Mouse (Mus musculus) midbrain, embryonic 14.5 days (tissue): Measurements from ENCODE around the gene Tbpl2. TPM values are rescaled to one million over a fixed set of nuclear protein-coding genes. Genes with fewer than 3 reads are reported as not detected.
A peak's percentile ranks its signal among the peaks of the same experiment; 100 is the strongest.

Source experiments
- ATAC-seq: fragments of 200-750 bp; cut with Nextera tagmentation; 2 replicates; pipeline ENCODE4 v1.8.0; 2017; ENCODE audit warnings: moderate number of reproducible peaks, moderate library complexity; ENCODE audit not compliant: low FRiP score, low TSS enrichment
- DNase-seq: peaks from one replicate; pipeline ENCODE4 v3.0.0-alpha.2; 2015
- H3K27ac ChIP-seq: fragments of 300-500 bp; sonication (generic); replicated peaks from 2 replicates; pipeline ENCODE4 v1.5.1; 2014; ENCODE audit warnings: mild to moderate bottlenecking, low read depth, low read length, moderate library complexity
- H3K27me3 ChIP-seq: fragments of 300-500 bp; sonication (generic); 2 replicates; pipeline ENCODE4 v1.6.1; 2014; ENCODE audit warnings: low read length, control low read depth, mixed read lengths; ENCODE audit not compliant: control insufficient read depth, insufficient read depth
- H3K36me3 ChIP-seq: fragments of 300-500 bp; sonication (generic); 2 replicates; pipeline ENCODE4 v1.6.1; 2014; ENCODE audit warnings: low read length, control low read depth; ENCODE audit not compliant: control insufficient read depth, insufficient read depth
- H3K4me1 ChIP-seq: fragments of 300-500 bp; sonication (generic); 2 replicates; pipeline ENCODE4 v1.6.1; 2014; ENCODE audit warnings: mild to moderate bottlenecking, antibody characterized with exemption, low read length, control low read depth; ENCODE audit not compliant: control insufficient read depth, insufficient read depth
- H3K4me2 ChIP-seq: fragments of 300-500 bp; sonication (generic); 2 replicates; pipeline ENCODE4 v1.6.1; 2014; ENCODE audit warnings: mild to moderate bottlenecking, low read length, moderate library complexity
- H3K4me3 ChIP-seq: fragments of 300-500 bp; sonication (generic); replicated peaks from 2 replicates; pipeline ENCODE4 v1.5.1; 2014; ENCODE audit warnings: low read depth, low read length
- H3K9ac ChIP-seq: fragments of 300-500 bp; sonication (generic); replicated peaks from 2 replicates; pipeline ENCODE4 v1.6.1; 2014; ENCODE audit warnings: mild to moderate bottlenecking, low read length, moderate library complexity
- H3K9me3 ChIP-seq: fragments of 300-500 bp; sonication (generic); 2 replicates; pipeline ENCODE4 v1.6.1; 2016; ENCODE audit warnings: low read length, control low read depth, mixed read lengths; ENCODE audit not compliant: control insufficient read depth
- WGBS: fragments of 180-500 bp; shearing (Covaris S2); extraction: QIAGEN DNeasy Blood & Tissue Kit; methylation state at CpG from one replicate; pipeline ENCODE4 v1.1.7; 2014; 5-methylcytosine and 5-hydroxymethylcytosine counted together
- polyA plus RNA-seq: library from polyadenylated mRNA; unstranded; fragments of >200 nt; fragmentation: Nextera tagmentation; extraction: Ambion mirVana; gene quantifications from 2 replicates; pipeline ENCODE4 v1.2.1, GENCODE M21; 2014

Gene Tbpl2
- polyA plus RNA-seq = not detected in 2 replicates

DNA sequence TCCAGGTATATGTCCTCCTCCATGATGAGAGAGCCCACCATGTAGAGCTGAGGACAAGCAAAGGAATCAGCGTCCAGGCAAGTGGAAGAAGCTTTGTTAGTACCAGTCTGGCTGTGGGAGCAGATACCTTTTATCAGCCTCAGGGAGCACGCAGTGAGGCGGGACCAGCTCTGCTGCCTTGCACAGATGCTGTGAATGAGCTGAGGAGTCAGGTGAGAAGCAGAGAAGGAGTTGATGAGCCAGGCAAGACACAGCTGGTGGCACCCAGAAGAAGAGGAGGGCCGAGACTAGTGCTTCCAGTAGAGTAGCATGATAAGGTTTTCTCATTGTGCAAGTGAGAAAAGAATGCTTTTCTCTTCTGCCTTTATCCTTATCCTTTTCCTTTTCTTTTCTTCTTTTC, at the start of gene Tbpl2:
TSS of gene Tbpl2 (minus strand) at position 101 of the 400 bp plus-strand sequence.
- H3K9ac ChIP-seq = no peak within 1 kb of the TSS
- H3K27ac ChIP-seq = no peak within 1 kb of the TSS
- no peaks in the 10 kb centered on the region for H3K4me1 ChIP-seq
- H3K4me3 ChIP-seq = no peak within 1 kb of the TSS
- no peak within 1 kb of the TSS for H3K4me2 ChIP-seq
- H3K36me3 ChIP-seq = no peaks in the 10 kb centered on the region
- no peaks in the 10 kb centered on the region for H3K9me3 ChIP-seq
- DNase-seq (no peak), ATAC-seq (no peak)
- no peaks in the 10 kb centered on the region for H3K27me3 ChIP-seq
- 84% methylated on average over 4 of the region's 4 CpGs for WGBS

DNA sequence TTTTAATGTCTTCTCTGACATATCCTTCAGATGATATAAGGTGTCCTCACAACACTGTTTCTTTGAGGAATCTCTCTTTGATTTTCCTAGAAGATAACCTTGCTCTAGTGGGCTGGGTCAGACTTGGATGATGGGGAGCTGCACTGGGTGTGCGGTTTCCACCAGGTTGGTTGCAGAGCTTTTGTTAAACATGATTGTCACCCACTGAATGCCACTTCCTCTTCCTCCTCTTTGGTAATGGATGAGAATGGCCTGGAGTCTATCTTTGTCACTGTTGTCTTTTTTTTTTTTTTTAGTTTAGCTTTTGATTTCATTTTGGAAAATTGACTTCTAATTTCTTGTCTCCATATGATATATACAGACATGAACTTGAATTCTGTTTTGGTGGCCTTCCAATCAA, 38.0 kb upstream of the Tbpl2 start:
- 85% methylated on average over 1 of the region's 1 CpGs for WGBS
- no peak overlapping the region for H3K27ac ChIP-seq

DNA sequence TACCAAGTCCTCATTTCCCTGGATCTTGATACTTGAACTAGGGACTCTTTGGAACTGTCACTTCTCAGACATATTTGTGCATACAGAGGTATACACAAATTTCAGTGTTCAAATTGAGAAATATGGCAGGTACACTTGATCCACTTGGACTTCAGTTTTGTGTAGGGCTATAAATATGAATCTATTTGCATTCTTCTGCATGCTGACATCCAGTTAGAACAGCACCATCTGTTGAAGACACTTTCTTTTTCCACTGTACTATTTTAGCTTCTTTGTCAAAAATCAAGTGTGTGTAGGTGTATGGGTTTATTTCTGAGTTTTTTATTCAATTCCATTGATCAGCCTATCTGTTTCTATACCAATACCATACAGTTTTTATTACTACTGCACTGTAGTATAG, 12.7 kb upstream of the Tbpl2 start:
- ATAC-seq (no peak), DNase-seq (no peak)
- Histone ChIP-seq H3K4me3 (no peak overlapping the region), H3K9me3 (no peaks in the 10 kb centered on the region), H3K9ac (no peak overlapping the region), H3K27ac (no peak overlapping the region), H3K36me3 (no peaks in the 10 kb centered on the region), H3K27me3 (no peaks in the 10 kb centered on the region), H3K4me1 (no peaks in the 10 kb centered on the region), H3K4me2 (no peak overlapping the region)

More for the DNA sequence above, 38.0 kb upstream of the Tbpl2 start:
- Histone ChIP-seq H3K27me3 (no peaks in the 10 kb centered on the region), H3K4me2 (no peak overlapping the region), H3K36me3 (no peaks in the 10 kb centered on the region), H3K4me3 (no peak overlapping the region), H3K9me3 (no peaks in the 10 kb centered on the region; the same call in 1 of the 2 replicates), H3K4me1 (no peaks in the 10 kb centered on the region), H3K9ac (no peak overlapping the region)
- ATAC-seq = no peak
- DNase-seq = no peak

DNA sequence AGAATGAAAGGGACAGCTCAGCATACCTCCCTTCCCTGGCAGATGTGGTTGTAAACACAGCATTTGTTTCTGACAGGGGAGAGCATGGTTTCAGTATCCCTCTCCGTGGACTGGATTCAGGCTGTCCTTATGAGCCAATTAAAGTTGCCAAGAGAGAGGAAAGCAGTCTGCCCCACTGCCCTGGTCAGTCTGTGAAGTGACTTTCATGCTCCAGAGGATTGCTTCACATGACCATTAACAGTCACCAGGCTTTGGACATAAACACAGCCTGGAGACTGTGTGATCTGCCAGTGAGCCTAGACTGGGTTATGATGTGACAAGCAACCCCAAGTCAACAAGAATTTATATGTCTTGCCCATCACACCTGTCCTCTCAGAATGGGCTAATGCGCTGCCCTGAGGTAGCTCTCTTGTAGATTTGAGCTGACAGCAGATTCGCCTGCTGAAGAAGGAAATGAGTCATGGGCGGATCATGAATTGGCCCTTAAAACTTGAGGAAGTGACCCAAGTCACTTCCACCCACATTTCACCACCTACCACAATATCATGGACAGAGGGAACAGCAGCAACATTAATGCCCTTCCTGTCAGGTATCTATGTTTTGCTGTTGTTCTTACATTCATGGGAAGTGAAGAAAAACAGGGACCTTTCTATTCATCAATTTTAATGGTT, 7.4 kb upstream of the Tbpl2 start:
- Histone ChIP-seq H3K27me3 (no peaks in the 10 kb centered on the region), H3K9ac (no peak overlapping the region), H3K9me3 (no peaks in the 10 kb centered on the region), H3K4me2 (no peak overlapping the region), H3K36me3 (no peaks in the 10 kb centered on the region), H3K4me3 (no peak overlapping the region), H3K4me1 (no peaks in the 10 kb centered on the region), H3K27ac (no peak overlapping the region)
- ATAC-seq (no peak), DNase-seq (no peak)
- 90% methylated on average over 4 of the region's 4 CpGs for WGBS

DNA sequence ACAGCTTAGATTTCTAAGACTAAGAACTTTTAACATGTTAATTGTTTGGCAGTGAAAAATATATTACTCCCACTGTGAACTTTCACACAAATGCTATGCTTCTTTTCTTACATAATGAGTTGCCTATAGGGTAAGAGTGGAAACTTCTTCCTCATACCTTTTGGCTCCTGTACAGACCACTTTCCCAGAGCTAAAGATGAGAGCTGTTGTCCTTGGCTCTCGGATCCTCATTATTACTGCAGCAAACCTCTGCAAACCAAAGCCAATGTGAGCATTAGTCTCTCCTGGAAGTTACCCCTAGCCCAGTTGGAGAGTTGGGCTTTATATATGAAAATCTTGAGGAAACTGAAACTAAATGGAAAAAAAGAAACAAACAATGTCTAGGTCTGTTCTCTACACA, 5.5 kb downstream of the Tbpl2 start:
- H3K4me1 ChIP-seq = no peaks in the 10 kb centered on the region
- ATAC-seq = no peak
- no peak overlapping the region for H3K27ac ChIP-seq
- no peaks in the 10 kb centered on the region for H3K9me3 ChIP-seq
- no peak overlapping the region for H3K4me2 ChIP-seq
- WGBS = 82% methylated on average over 1 of the region's 1 CpGs
- no peak for DNase-seq
- no peaks in the 10 kb centered on the region for H3K27me3 ChIP-seq
- H3K4me3 ChIP-seq = no peak overlapping the region
- H3K36me3 ChIP-seq = no peaks in the 10 kb centered on the region
- H3K9ac ChIP-seq = no peak overlapping the region

DNA sequence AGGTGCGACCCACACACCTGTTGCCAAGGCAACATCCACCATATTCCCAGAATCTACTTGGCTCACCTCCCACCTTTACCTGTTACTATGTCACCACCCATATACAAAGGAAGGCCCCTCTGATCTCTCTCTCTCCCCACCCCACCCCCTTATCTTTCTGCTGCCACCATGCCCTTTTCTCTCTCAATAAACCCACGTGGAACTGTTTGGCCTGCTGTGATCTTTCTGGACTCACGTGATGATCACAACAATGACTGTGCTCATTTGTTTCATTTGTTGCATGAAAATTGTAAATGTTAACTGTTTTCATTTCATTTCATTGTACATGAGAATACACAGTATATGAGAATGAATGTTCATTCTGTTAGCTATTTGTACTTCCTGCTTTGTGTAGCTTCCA, 45.9 kb downstream of the Tbpl2 start:
- 86% methylated on average over 3 of the region's 3 CpGs for WGBS

DNA sequence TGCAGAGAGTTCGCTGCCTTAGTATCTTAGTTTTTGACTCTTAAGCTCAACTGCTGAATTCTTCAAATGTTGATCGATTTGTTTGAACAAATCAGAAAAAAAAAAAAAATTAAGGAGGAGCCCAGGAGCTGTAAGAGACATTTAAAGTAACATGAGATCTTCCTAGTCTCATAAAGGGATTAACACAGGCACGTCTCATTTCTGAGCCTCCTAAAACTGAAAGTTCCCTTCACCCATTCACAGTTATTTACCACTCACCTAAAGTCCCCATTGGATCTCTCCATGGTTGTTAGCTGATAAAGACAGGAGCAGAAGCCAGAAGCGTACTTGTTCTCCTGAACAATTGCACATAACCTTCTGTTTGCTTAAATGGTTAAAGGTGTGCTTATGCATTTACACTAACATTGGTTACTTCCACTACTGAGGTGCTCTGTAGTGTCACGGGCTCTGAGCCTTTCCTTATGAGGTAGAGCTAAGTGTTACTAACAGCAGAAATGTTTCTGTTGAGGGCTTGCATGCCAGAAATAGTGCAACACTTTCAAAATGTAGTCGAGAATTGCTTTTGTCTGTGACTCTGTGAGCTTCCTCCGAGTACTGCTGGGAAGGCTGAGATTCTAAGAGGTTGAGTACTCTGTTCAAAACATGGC, 46.9 kb downstream of the Tbpl2 start, which contains the start of gene Hnmt:
TSS of gene Hnmt (minus strand) at position 51 of the 647 bp plus-strand sequence.
- no peak for DNase-seq
- H3K4me3 ChIP-seq = peak within 1 kb of the TSS; percentile 41
- H3K27ac ChIP-seq = peak within 1 kb of the TSS; percentile 60

More for the DNA sequence above, 45.9 kb downstream of the Tbpl2 start:
- no peak overlapping the region for H3K27ac ChIP-seq
- H3K9me3 ChIP-seq = no peaks in the 10 kb centered on the region
- H3K9ac ChIP-seq = no peak overlapping the region
- no peaks in the 10 kb centered on the region for H3K36me3 ChIP-seq
- no peak overlapping the region for H3K4me2 ChIP-seq
- H3K27me3 ChIP-seq = no peaks in the 10 kb centered on the region
- DNase-seq (no peak), ATAC-seq (no peak)
- H3K4me3 ChIP-seq = no peak overlapping the region
- H3K4me1 ChIP-seq = peaks cover 5% of the 10 kb centered on the region; the same call in 1 of the 2 replicates

DNA sequence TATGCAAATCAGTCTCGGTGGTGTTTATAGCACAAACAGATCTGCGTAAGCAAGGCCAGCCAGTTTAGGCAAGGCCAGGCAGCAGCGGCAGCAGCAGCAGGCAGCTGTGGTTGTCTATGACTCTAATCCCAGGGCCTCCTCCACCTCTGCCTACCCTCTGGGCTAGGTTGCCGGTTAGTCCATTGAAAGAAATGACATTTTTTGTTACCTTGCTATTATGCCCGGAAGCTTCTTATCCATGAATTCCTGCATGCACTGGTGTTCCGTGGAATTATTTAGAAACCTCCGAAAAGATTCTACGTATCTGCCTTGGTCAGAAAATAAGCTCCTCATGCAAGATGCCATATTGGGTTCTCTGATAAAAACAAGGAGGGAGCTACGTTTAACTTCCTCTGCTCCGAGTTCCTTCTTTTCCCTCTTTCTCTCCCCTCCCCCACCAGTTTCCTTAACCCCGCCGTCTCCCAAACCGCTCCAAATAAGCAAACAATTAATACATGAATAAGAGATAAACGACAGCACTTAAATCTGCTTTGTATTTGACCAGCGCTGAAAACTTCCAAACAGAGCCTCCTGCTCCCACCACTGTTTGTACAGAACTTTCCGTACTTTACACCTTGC, 47.8 kb downstream of the Tbpl2 start:
- peak; percentile 78 for DNase-seq
- Histone ChIP-seq H3K27me3 (no peaks in the 10 kb centered on the region), H3K9ac (peak overlapping the region; percentile 47), H3K4me1 (peaks cover 5% of the 10 kb centered on the region; the same call in 1 of the 2 replicates), H3K9me3 (no peaks in the 10 kb centered on the region), H3K27ac (peak overlapping the region; percentile 60), H3K4me3 (peak overlapping the region; percentile 41), H3K4me2 (peak overlapping the region; percentile 61), H3K36me3 (no peaks in the 10 kb centered on the region)
- peak; percentile 87 for ATAC-seq
- 6% methylated on average over 16 of the region's 16 CpGs for WGBS

More for the DNA sequence above, 46.9 kb downstream of the Tbpl2 start, which contains the start of gene Hnmt:
- Histone ChIP-seq H3K4me2 (peak within 1 kb of the TSS; percentile 61), H3K27me3 (no peaks in the 10 kb centered on the region), H3K4me1 (peaks cover 5% of the 10 kb centered on the region; the same call in 1 of the 2 replicates), H3K36me3 (no peaks in the 10 kb centered on the region), H3K9ac (peak within 1 kb of the TSS; percentile 47), H3K9me3 (no peaks in the 10 kb centered on the region)
- ATAC-seq = no peak
- WGBS = 39% methylated on average over 7 of the region's 7 CpGs
